ENCODE assay signal across 17 mouse cellular contexts in the genomic region with DNA sequence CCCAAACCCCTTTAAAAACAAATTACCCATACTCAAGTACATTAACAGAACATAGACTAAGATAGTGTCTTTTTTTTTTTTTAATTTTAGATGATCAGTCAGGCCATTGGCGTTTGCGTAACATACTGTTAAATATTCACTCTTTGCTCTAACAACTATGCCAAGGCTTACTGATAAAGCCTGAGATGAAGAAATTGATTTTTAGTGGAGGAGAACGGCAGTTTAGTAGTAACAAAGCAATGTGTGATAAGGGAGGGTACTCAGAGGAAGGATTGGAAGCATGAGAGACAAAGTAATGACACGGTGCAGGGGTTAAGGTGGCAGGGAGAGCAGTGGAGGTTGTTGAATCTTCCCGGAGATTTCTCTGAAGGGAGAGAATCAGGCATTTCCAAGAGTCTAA.
"Had no signal": no experiment of that assay in that cellular context is flagged by ENCODE, and none has a peak within 500 bp of the region (broad histone marks: within the 10 kb centered on the region; RNA-seq: fewer than 3 reads in every experiment).

No protein-coding gene starts in this region.

- H3K9me3 ChIP-seq: lung, embryonic 15.5 days; megakaryocyte, embryonic 14.5 days; midbrain, embryonic 13.5 days; midbrain, embryonic 15.5 days; neural tube, embryonic 12.5 days; stomach, embryonic 15.5 days had no signal

- H3K9ac ChIP-seq: lung, embryonic 15.5 days; midbrain, embryonic 13.5 days; midbrain, embryonic 15.5 days; neural tube, embryonic 12.5 days; stomach, embryonic 15.5 days had no signal

- H3K27ac ChIP-seq: lung, embryonic 15.5 days; macrophage; midbrain, embryonic 13.5 days; midbrain, embryonic 15.5 days; neural tube, embryonic 12.5 days; stomach, embryonic 15.5 days; stomach, postnatal 0 days had no signal

- H3K4me2 ChIP-seq: lung, embryonic 15.5 days; midbrain, embryonic 11.5 days; midbrain, embryonic 13.5 days; midbrain, embryonic 15.5 days; neural tube, embryonic 12.5 days; stomach, embryonic 15.5 days had no signal

- ATAC-seq: lung, postnatal 0 days; midbrain, embryonic 13.5 days; midbrain, embryonic 15.5 days had no signal

- H3K27me3 ChIP-seq: lung, embryonic 15.5 days; megakaryocyte, embryonic 14.5 days; midbrain, embryonic 13.5 days; midbrain, embryonic 15.5 days; neural tube, embryonic 12.5 days; stomach, embryonic 15.5 days had no signal

- DNase-seq: lung, adult 2 months; lung, postnatal 14 days; lung, postnatal 36 days; right cerebral cortex, postnatal 14 days; thymus, adult 2 months; thymus, postnatal 25 days; thymus, postnatal 4 days had no signal

- H3K36me3 ChIP-seq: lung, embryonic 15.5 days; midbrain, embryonic 13.5 days; midbrain, embryonic 15.5 days; neural tube, embryonic 12.5 days; stomach, embryonic 15.5 days had no signal

- H3K4me1 ChIP-seq: lung, embryonic 15.5 days; midbrain, embryonic 13.5 days; midbrain, embryonic 15.5 days; neural tube, embryonic 12.5 days; stomach, embryonic 15.5 days had no signal

- H3K4me3 ChIP-seq: lung, embryonic 15.5 days; megakaryocyte, embryonic 14.5 days; midbrain, embryonic 13.5 days; midbrain, embryonic 15.5 days; neural tube, embryonic 12.5 days; stomach, embryonic 15.5 days had no signal
